Mouse (Mus musculus) erythroblast, embryonic 14.5 days (primary cell): ENCODE data around the gene Tmem176b.

ENCODE experiments used
- GATA1 ChIP-seq: IDR thresholded peaks from 2 replicates; pipeline ENCODE4 v1.6.1; 2012; ENCODE audit warnings: low read length, inconsistent platforms, mixed read lengths
- TAL1 ChIP-seq: IDR thresholded peaks from 3 replicates; pipeline ENCODE4 v1.6.1; 2012; ENCODE audit warnings: low read length, inconsistent platforms, mixed read lengths

GRCm38 (mm10) chr6:48803406-48804051, 37.8 kb downstream of the Tmem176b start:
- TF ChIP-seq GATA1: no peak
- no peak for TF ChIP-seq TAL1
